Mouse (Mus musculus): ENCODE measurements around the gene Thbs3. TPM values are rescaled to one million over a fixed set of nuclear protein-coding genes. Genes with fewer than 3 reads are reported as not detected.
A peak's percentile ranks its signal among the peaks of the same experiment; 100 is the strongest.

Thbs3 gene
- polyA plus RNA-seq, 1 experiment from 2014 or later = 1.3 TPM

GRCm38 (mm10) chr3:89183058-89183958, 31.7 kb upstream of the Thbs3 start, which contains the start of gene Fam189b:
Gene Fam189b, plus strand, starts transcription at chr3:89183143.
- H3K27me3 ChIP-seq (ENCODE audit: insufficient read depth, low read length) = no peaks in the 10 kb centered on the region
- DNase-seq (peak; percentile 78), ATAC-seq (peak; percentile 87)
- peaks cover 22% of the 10 kb centered on the region for H3K4me1 ChIP-seq (ENCODE audit: insufficient read depth)
- 13% methylated on average over 38 of the region's 39 CpGs for WGBS (ENCODE audit: insufficient replicate concordance)
- H3K9me3 ChIP-seq (ENCODE audit: low read length) = no peaks in the 10 kb centered on the region
- peak within 1 kb of the TSS; percentile 85 for H3K4me2 ChIP-seq (ENCODE audit: low read depth, low read length)
- H3K9ac ChIP-seq (replicated peaks) = peak within 1 kb of the TSS; percentile 61
- H3K27ac ChIP-seq (ENCODE audit: low read depth) = 0 out of 2 replicates have a peak within 1 kb of the TSS, but pooled peaks have one; percentile 8
- no peak for TF ChIP-seq CTCF (IDR thresholded peaks at IDR 0.05; ENCODE audit: low read depth)
- no peak for TF ChIP-seq EP300 (IDR thresholded peaks at IDR 0.05; ENCODE audit: low read depth)
- peaks cover 30% of the 10 kb centered on the region for H3K36me3 ChIP-seq (replicated peaks; ENCODE audit: insufficient read depth, low read length)
- H3K4me3 ChIP-seq (ENCODE audit: low read depth, low read length) = peak within 1 kb of the TSS; percentile 53

DNA sequence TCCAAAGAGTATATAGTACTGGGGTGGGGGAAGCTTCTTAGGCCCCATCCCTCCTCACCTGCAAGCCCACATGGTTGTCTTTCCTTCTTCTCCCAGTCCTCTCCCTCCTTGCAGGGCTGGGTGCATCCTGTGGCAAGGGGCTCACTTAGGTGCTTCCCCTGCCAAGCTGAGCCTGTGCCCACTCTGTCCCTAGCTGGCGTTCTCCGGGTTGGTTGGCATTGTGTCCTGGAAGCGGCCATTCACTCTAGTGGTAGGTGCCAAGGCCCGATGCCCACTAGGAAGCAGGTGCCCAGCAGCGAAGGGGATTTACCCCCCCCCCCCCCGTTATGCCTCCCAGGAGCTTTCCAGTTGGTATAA, 31.0 kb upstream of the Thbs3 start:
- peaks cover 17% of the 10 kb centered on the region for H3K4me1 ChIP-seq (ENCODE audit: insufficient read depth)
- DNase-seq = no peak
- no peak overlapping the region for H3K27ac ChIP-seq (ENCODE audit: low read depth)
- 79% methylated on average over 6 of the region's 6 CpGs for WGBS (ENCODE audit: insufficient replicate concordance)
- H3K27me3 ChIP-seq (ENCODE audit: insufficient read depth, low read length) = no peaks in the 10 kb centered on the region
- TF ChIP-seq CTCF (IDR thresholded peaks at IDR 0.05; ENCODE audit: low read depth) (no peak), EP300 (IDR thresholded peaks at IDR 0.05; ENCODE audit: low read depth) (no peak)
- no peak for ATAC-seq
- H3K4me3 ChIP-seq (ENCODE audit: low read depth, low read length) = no peak overlapping the region
- 0 out of 2 replicates have a peak overlapping the region, but pooled peaks have one; percentile 61 for H3K9ac ChIP-seq (replicated peaks)
- peaks cover 29% of the 10 kb centered on the region for H3K36me3 ChIP-seq (replicated peaks; ENCODE audit: insufficient read depth, low read length)
- H3K9me3 ChIP-seq (ENCODE audit: low read length) = no peaks in the 10 kb centered on the region
- peak overlapping the region; percentile 85 for H3K4me2 ChIP-seq (ENCODE audit: low read depth, low read length)

GRCm38 (mm10) chr3:89187197-89187596, 27.8 kb upstream of the Thbs3 start:
- peaks cover 4% of the 10 kb centered on the region for H3K36me3 ChIP-seq (replicated peaks; ENCODE audit: insufficient read depth, low read length)
- no peak overlapping the region for H3K9ac ChIP-seq (replicated peaks)
- H3K9me3 ChIP-seq (ENCODE audit: low read length) = no peaks in the 10 kb centered on the region
- H3K27ac ChIP-seq (ENCODE audit: low read depth) = 0 out of 2 replicates have a peak overlapping the region, but pooled peaks have one; percentile 16
- no peaks in the 10 kb centered on the region for H3K27me3 ChIP-seq (ENCODE audit: insufficient read depth, low read length)
- no peak overlapping the region for H3K4me3 ChIP-seq (ENCODE audit: low read depth, low read length)
- 53% methylated on average over 23 of the region's 23 CpGs for WGBS (ENCODE audit: insufficient replicate concordance)
- peaks cover 16% of the 10 kb centered on the region for H3K4me1 ChIP-seq (ENCODE audit: insufficient read depth)
- H3K4me2 ChIP-seq (ENCODE audit: low read depth, low read length) = peak overlapping the region; percentile 29; the same call in 1 of the 2 replicates
- TF ChIP-seq EP300 (IDR thresholded peaks at IDR 0.05; ENCODE audit: low read depth) (no peak), CTCF (IDR thresholded peaks at IDR 0.05; ENCODE audit: low read depth) (no peak)
- no peak for ATAC-seq
- DNase-seq = no peak

DNA sequence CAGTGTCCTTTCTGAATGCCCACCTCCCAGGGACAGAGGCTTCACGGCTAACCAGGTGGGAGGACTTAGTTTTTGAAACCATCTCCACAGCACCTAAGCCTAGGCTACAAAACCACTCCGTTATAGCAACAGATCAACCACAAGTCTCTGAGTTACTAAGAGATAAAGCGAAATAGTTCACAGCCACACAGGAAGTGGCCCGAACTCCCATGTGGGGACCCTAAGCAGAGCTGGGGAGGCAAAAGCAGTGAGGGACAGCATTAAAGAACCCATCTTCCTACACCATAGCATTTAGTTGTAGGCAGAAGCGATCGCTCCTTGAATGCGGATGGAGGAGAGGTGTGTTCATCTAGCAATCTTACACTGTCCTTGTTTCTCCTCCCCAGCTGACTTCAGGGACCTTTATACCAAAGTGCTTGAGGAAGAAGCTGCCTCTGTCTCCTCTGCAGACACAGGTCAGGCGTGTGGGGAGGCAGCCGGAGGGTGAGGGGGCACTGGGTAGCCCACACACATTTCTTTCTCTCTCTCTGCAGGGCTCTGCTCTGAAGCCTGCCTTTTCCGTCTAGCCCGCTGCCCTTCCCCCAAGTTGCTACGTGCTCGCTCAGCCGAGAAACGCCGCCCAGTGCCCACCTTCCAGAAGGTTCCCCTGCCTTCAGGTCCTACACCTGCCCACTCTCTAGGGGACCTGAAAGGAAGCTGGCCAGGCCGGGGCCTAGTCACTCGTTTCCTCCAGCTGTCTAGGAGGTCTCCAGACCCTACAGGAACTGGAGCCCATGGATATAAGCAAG, 27.1 kb upstream of the Thbs3 start:
- ATAC-seq (no peak), DNase-seq (no peak)
- H3K9me3 ChIP-seq (ENCODE audit: low read length) = no peaks in the 10 kb centered on the region
- H3K27me3 ChIP-seq (ENCODE audit: insufficient read depth, low read length) = no peaks in the 10 kb centered on the region
- no peak overlapping the region for H3K9ac ChIP-seq (replicated peaks)
- H3K27ac ChIP-seq (ENCODE audit: low read depth) = 0 out of 2 replicates have a peak overlapping the region, but pooled peaks have one; percentile 16
- no peaks in the 10 kb centered on the region for H3K36me3 ChIP-seq (replicated peaks; ENCODE audit: insufficient read depth, low read length)
- TF ChIP-seq EP300 (IDR thresholded peaks at IDR 0.05; ENCODE audit: low read depth) (no peak), CTCF (IDR thresholded peaks at IDR 0.05; ENCODE audit: low read depth) (no peak)
- peaks cover 9% of the 10 kb centered on the region for H3K4me1 ChIP-seq (ENCODE audit: insufficient read depth)
- H3K4me2 ChIP-seq (ENCODE audit: low read depth, low read length) = peak overlapping the region; percentile 29; the same call in 1 of the 2 replicates
- WGBS (ENCODE audit: insufficient replicate concordance) = 63% methylated on average over 18 of the region's 18 CpGs
- H3K4me3 ChIP-seq (ENCODE audit: low read depth, low read length) = no peak overlapping the region

GRCm38 (mm10) chr3:89188478-89188875, 26.5 kb upstream of the Thbs3 start:
- DNase-seq = no peak
- Histone ChIP-seq H3K4me3 (ENCODE audit: low read depth, low read length) (no peak overlapping the region), H3K27me3 (ENCODE audit: insufficient read depth, low read length) (no peaks in the 10 kb centered on the region), H3K4me2 (ENCODE audit: low read depth, low read length) (no peak overlapping the region), H3K9ac (replicated peaks) (no peak overlapping the region), H3K4me1 (ENCODE audit: insufficient read depth) (peaks cover 3% of the 10 kb centered on the region), H3K27ac (ENCODE audit: low read depth) (no peak overlapping the region), H3K36me3 (replicated peaks; ENCODE audit: insufficient read depth, low read length) (no peaks in the 10 kb centered on the region), H3K9me3 (ENCODE audit: low read length) (no peaks in the 10 kb centered on the region)
- WGBS (ENCODE audit: insufficient replicate concordance) = 79% methylated on average over 12 of the region's 12 CpGs
- TF ChIP-seq CTCF (IDR thresholded peaks at IDR 0.05; ENCODE audit: low read depth) (no peak), EP300 (IDR thresholded peaks at IDR 0.05; ENCODE audit: low read depth) (no peak)
- ATAC-seq = no peak

DNA sequence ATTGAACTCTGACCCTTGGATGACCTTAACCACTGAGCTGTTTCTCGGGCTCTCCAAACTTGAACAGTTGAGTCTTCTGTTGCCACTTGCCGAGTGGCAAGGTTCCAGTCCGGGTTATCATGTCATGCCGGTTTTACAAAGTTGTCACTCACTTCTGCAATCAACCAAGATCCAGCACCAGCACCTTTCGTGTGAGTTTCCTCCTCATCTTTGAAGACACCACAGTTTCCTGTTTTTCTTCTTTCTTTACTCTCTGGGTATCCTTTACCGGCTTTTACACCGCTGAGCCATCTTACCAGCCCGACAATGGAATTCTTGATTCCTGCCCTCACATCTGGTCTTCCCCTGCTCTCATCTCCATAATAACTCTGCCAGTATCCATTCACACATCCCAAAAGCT, 24.5 kb upstream of the Thbs3 start:
- Histone ChIP-seq H3K4me1 (ENCODE audit: insufficient read depth) (no peaks in the 10 kb centered on the region), H3K27me3 (ENCODE audit: insufficient read depth, low read length) (no peaks in the 10 kb centered on the region), H3K36me3 (replicated peaks; ENCODE audit: insufficient read depth, low read length) (no peaks in the 10 kb centered on the region), H3K9me3 (ENCODE audit: low read length) (no peaks in the 10 kb centered on the region), H3K27ac (ENCODE audit: low read depth) (no peak overlapping the region), H3K4me2 (ENCODE audit: low read depth, low read length) (no peak overlapping the region), H3K4me3 (ENCODE audit: low read depth, low read length) (no peak overlapping the region), H3K9ac (replicated peaks) (no peak overlapping the region)
- ATAC-seq (no peak), DNase-seq (no peak)
- WGBS (ENCODE audit: insufficient replicate concordance) = 29% methylated on average over 8 of the region's 8 CpGs
- no peak for TF ChIP-seq EP300 (IDR thresholded peaks at IDR 0.05; ENCODE audit: low read depth)
- TF ChIP-seq CTCF (IDR thresholded peaks at IDR 0.05; ENCODE audit: low read depth) = no peak
